Mouse (Mus musculus) G1E (cell line): ENCODE measurements at regions not wholly inside any gene's neighbourhood (a gene's known extent, or its start where the extent isn't known, plus 50 kb on each side); places are given as distances from the start of the nearest gene placed in this dataset.

Experiments used
- CTCF ChIP-seq: IDR thresholded peaks from 2 replicates; pipeline ENCODE4 v1.5.1; 2012; ENCODE audit warnings: low read depth, low read length, inconsistent platforms, mixed read lengths
- GATA1 ChIP-seq: IDR thresholded peaks from 2 replicates; pipeline ENCODE4 v1.6.1; 2012; ENCODE audit warnings: borderline replicate concordance, low read length, inconsistent platforms, mixed read lengths
- POLR2AphosphoS5 ChIP-seq: IDR thresholded peaks from 2 replicates; pipeline ENCODE4 v1.6.1; 2012; ENCODE audit warnings: low read depth, low read length, inconsistent platforms; ENCODE audit not compliant: insufficient replicate concordance
- TAL1 ChIP-seq: conservative IDR thresholded peaks from 2 replicates; pipeline ENCODE4 v1.6.1; 2012; ENCODE audit warnings: low read depth, low read length, inconsistent platforms, mixed read lengths

- TF ChIP-seq CTCF (no peak), TAL1 (no peak), GATA1 (no peak), POLR2AphosphoS5 (no peak)
Observed at GRCm38 (mm10) chr10:67706436-67706835, 157.7 kb upstream of the Ado start.
